Mouse (Mus musculus): ENCODE measurements around the gene Tmem63a. TPM values are rescaled to one million over a fixed set of nuclear protein-coding genes. Genes with fewer than 3 reads are reported as not detected.

The Tmem63a gene
- total and polyA plus RNA-seq, 3 experiments = 0.89 to 3.0 (median 2.2) TPM

DNA sequence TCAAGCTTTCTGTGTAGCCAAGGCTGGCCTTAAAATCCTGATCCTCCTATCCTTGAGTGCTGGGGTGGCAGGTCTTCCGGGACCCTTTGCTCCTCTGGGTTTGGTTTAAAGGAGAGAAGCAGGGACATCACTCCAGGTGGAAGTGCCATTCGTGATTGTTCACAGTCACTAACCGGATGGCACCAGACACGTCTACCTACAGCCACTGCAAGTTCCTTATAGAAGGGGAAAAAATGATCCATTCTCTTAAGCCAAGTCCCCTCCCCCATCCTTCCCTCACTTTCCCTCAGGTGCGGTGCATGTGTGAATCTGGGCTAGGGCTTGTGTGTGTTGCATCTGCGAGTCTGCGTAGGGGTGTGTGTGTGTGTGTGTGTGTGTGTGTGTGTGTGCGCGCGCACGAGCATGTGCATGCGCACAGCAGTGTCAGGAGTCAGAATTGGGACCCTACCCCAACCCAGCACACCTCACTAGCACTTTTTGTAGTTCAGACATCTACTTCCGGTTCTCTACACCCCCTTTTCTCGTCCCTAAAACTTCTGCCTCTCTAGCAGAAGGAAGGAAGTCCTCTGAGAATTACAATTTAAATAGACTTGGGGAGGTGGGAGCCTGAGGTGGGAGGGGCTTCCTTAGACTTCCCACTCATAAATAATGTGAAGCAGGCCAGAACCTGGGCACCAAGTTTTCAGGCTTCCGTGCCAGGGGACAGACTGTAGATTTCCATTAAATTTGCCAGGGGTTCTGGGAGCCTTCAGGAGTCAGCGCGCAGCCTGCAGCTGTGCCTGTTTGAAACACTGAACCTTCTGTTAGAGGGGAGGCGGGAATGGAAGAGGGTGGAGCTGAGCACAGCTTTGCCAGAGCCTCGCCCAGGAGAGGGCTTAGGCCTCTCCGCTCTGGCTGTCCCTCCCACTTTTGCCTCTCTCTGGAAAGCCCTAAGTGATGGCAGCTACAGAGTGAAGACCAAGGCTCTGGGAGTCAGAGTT lies 3.1 kb downstream of the Tmem63a start:
- H3K4me1 ChIP-seq (ENCODE audit: control insufficient read depth in 1 of 2, insufficient read depth in 2 of 2) = peaks cover 10 to 34% of the 10 kb centered on the region in 2 experiments
- no peak overlapping the region for H3K27ac ChIP-seq (ENCODE audit: insufficient read depth, low read depth)
- dilution Hi-C loops (cut with MboI; ENCODE audit: extremely low pct_ligation_motif_present, extremely low pct_unique_long_range_greater_than_20kb, low sequenced_read_pairs) (no loop called here), in situ Hi-C loops (cut with MboI; ENCODE audit: low pct_ligation_motif_present, low pct_unique_long_range_greater_than_20kb, low sequenced_read_pairs) (no loop called here)
- H3K79me2 ChIP-seq (replicated peaks; ENCODE audit: control insufficient read depth, extremely low read depth, insufficient read depth, poor library complexity, severe bottlenecking) = no peaks in the 10 kb centered on the region
- peaks cover 33% of the 10 kb centered on the region for H3K27me3 ChIP-seq (replicated peaks)
- H3K9ac ChIP-seq (ENCODE audit: insufficient read depth, low read depth) = no peak overlapping the region
- no peak overlapping the region for H3K4me2 ChIP-seq (ENCODE audit: insufficient read depth, low read depth, poor library complexity, severe bottlenecking)
- no peaks in the 10 kb centered on the region for H3K9me3 ChIP-seq (replicated peaks; ENCODE audit: low read length)
- no peak overlapping the region for H3K4me3 ChIP-seq (replicated peaks in 1 of 3; ENCODE audit: low read depth in 2 of 3, low read length in 2 of 3, poor library complexity in 1 of 3)
- TF ChIP-seq NELFE (IDR thresholded peaks at IDR 0.05; ENCODE audit: low read depth, low read length) (no peak), RCOR1 (conservative IDR thresholded peaks at IDR 0.05; ENCODE audit: low read depth, low read length) (no peak), EP300 (IDR thresholded peaks at IDR 0.05; ENCODE audit: low read length) (no peak), SIN3A (IDR thresholded peaks at IDR 0.05; ENCODE audit: low read length) (no peak), KAT2A (IDR thresholded peaks at IDR 0.05; ENCODE audit: insufficient replicate concordance, low read length) (no peak), MXI1 (IDR thresholded peaks at IDR 0.05; ENCODE audit: low read depth, low read length) (no peak)
- DNase-seq (ENCODE audit: extremely low read depth) = no peak
- H3K36me3 ChIP-seq (replicated peaks in 1 of 2; ENCODE audit: control insufficient read depth in 1 of 2, insufficient read depth in 1 of 2, low read length in 1 of 2) = peaks cover 0 to 25% of the 10 kb centered on the region in 2 experiments

DNA sequence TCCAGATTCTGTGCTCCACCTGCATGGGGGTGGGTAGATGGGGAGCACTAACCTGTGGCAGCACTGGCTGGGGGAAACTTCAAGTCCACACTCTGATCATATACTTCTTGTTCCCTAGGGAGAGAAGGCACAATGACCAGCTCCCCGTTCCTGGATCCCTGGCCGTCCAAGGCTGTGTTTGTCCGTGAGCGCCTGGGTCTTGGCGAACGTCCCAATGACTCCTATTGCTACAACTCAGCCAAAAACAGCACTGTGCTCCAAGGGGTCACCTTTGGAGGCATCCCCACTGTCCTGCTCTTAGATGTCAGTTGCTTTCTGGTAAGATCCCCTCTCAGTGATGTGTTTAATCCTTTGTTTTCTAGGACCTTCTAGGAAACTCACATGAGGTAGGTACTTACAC lies 4.3 kb downstream of the Tmem63a start:
- Histone ChIP-seq H3K27ac (ENCODE audit: insufficient read depth, low read depth) (no peak overlapping the region), H3K4me3 (replicated peaks in 1 of 3; ENCODE audit: low read depth in 2 of 3, low read length in 2 of 3, poor library complexity in 1 of 3) (no peak overlapping the region), H3K27me3 (replicated peaks) (peaks cover 26% of the 10 kb centered on the region), H3K4me2 (ENCODE audit: insufficient read depth, low read depth, poor library complexity, severe bottlenecking) (no peak overlapping the region), H3K9ac (ENCODE audit: insufficient read depth, low read depth) (no peak overlapping the region), H3K4me1 (ENCODE audit: control insufficient read depth in 1 of 2, insufficient read depth in 2 of 2) (peaks cover 5 to 32% of the 10 kb centered on the region in 2 experiments), H3K36me3 (replicated peaks in 1 of 2; ENCODE audit: control insufficient read depth in 1 of 2, insufficient read depth in 1 of 2, low read length in 1 of 2) (peaks cover 0 to 25% of the 10 kb centered on the region in 2 experiments), H3K79me2 (replicated peaks; ENCODE audit: control insufficient read depth, extremely low read depth, insufficient read depth, poor library complexity, severe bottlenecking) (no peaks in the 10 kb centered on the region), H3K9me3 (replicated peaks; ENCODE audit: low read length) (no peaks in the 10 kb centered on the region)
- DNase-seq (ENCODE audit: extremely low read depth) = no peak
- TF ChIP-seq NELFE (IDR thresholded peaks at IDR 0.05; ENCODE audit: low read depth, low read length) (no peak), BHLHE40 (IDR thresholded peaks at IDR 0.05; ENCODE audit: low read depth, low read length) (no peak), CHD2 (IDR thresholded peaks at IDR 0.05; ENCODE audit: low read length) (no peak), USF2 (conservative IDR thresholded peaks at IDR 0.05; ENCODE audit: low read depth, low read length) (no peak), IRF4 (IDR thresholded peaks at IDR 0.05; ENCODE audit: low read depth, low read length) (no peak), USF1 (IDR thresholded peaks at IDR 0.05; ENCODE audit: low read depth, low read length) (no peak), ZC3H11A (IDR thresholded peaks at IDR 0.05; ENCODE audit: low read depth, low read length) (no peak), ETS1 (conservative IDR thresholded peaks at IDR 0.05; ENCODE audit: low read depth, low read length) (no peak), TCF12 (IDR thresholded peaks at IDR 0.05; ENCODE audit: low read depth, low read length) (no peak), SIN3A (IDR thresholded peaks at IDR 0.05; ENCODE audit: low read length) (no peak)
- in situ Hi-C loops (cut with MboI; ENCODE audit: low pct_ligation_motif_present, low pct_unique_long_range_greater_than_20kb, low sequenced_read_pairs) (no loop called here), dilution Hi-C loops (cut with MboI; ENCODE audit: extremely low pct_ligation_motif_present, extremely low pct_unique_long_range_greater_than_20kb, low sequenced_read_pairs) (no loop called here)
